Mouse (Mus musculus): ENCODE results near the gene Tex35. TPM values are rescaled to one million over a fixed set of nuclear protein-coding genes. Genes with fewer than 3 reads are reported as not detected.

Gene Tex35
- not detected in 2 replicates for polyA plus RNA-seq (2012; rRNA removed)

- no peak for DNase-seq (ENCODE audit: low spot score)
These were observed at the start of gene Tex35 for GRCm38 (mm10) chr1:157108580-157108979. Gene Tex35, minus strand, starts transcription at chr1:157108680.

GRCm38 (mm10) chr1:157153781-157154180 is 45.3 kb upstream of the Tex35 start:
- DNase-seq (ENCODE audit: low spot score): no peak

- no peak for DNase-seq (ENCODE audit: low spot score)
These were observed 41.6 kb upstream of the Tex35 start for GRCm38 (mm10) chr1:157150107-157150506.

GRCm38 (mm10) chr1:157144621-157145020 is 36.1 kb upstream of the Tex35 start:
- DNase-seq (ENCODE audit: low spot score): no peak

GRCm38 (mm10) chr1:157143326-157143932 is 34.9 kb upstream of the Tex35 start:
- no peak for DNase-seq (ENCODE audit: low spot score)

GRCm38 (mm10) chr1:157141014-157141413 is 32.5 kb upstream of the Tex35 start:
- no peak for DNase-seq (ENCODE audit: low spot score)

- no peak for DNase-seq (ENCODE audit: low spot score)
These were observed 29.4 kb upstream of the Tex35 start for GRCm38 (mm10) chr1:157137854-157138241.

- no peak for DNase-seq (ENCODE audit: low spot score)
These were observed 28.8 kb upstream of the Tex35 start for GRCm38 (mm10) chr1:157137132-157137853.

- no peak for DNase-seq (ENCODE audit: low spot score)
These were observed 19.7 kb upstream of the Tex35 start for GRCm38 (mm10) chr1:157128219-157128618.

- no peak for DNase-seq (ENCODE audit: low spot score)
These were observed 15.4 kb upstream of the Tex35 start for GRCm38 (mm10) chr1:157123836-157124235.

GRCm38 (mm10) chr1:157119168-157119567 is 10.7 kb upstream of the Tex35 start:
- no peak for DNase-seq (ENCODE audit: low spot score)

GRCm38 (mm10) chr1:157117440-157117839 is 9.0 kb upstream of the Tex35 start:
- no peak for DNase-seq (ENCODE audit: low spot score)

GRCm38 (mm10) chr1:157114492-157114891 is 6.0 kb upstream of the Tex35 start:
- DNase-seq (ENCODE audit: low spot score): no peak

- no peak for DNase-seq (ENCODE audit: low spot score)
These were observed 1.9 kb upstream of the Tex35 start for GRCm38 (mm10) chr1:157110287-157110835.

- DNase-seq (ENCODE audit: low spot score): no peak
These were observed 7.2 kb downstream of the Tex35 start for GRCm38 (mm10) chr1:157101122-157101865.

GRCm38 (mm10) chr1:157095534-157095933 is 12.9 kb downstream of the Tex35 start:
- DNase-seq (ENCODE audit: low spot score): no peak

- DNase-seq (ENCODE audit: low spot score): no peak
These were observed 15.9 kb downstream of the Tex35 start for GRCm38 (mm10) chr1:157092622-157093021.

- DNase-seq (ENCODE audit: low spot score): no peak
These were observed 16.3 kb downstream of the Tex35 start for GRCm38 (mm10) chr1:157092140-157092539.

- DNase-seq (ENCODE audit: low spot score): no peak
These were observed 17.6 kb downstream of the Tex35 start for GRCm38 (mm10) chr1:157090835-157091234.

GRCm38 (mm10) chr1:157086097-157086994 is 22.1 kb downstream of the Tex35 start:
- DNase-seq (ENCODE audit: low spot score): no peak

- no peak for DNase-seq (ENCODE audit: low spot score)
These were observed 25.5 kb downstream of the Tex35 start for GRCm38 (mm10) chr1:157082931-157083330.
